Mouse (Mus musculus) T-cell, adult 2 months (primary cell): Measurements from ENCODE around the gene Casp9.
"Not testable (repeated sequence)": the region's sequence is repeated elsewhere in the genome, so short reads cannot be mapped to it uniquely, and the experiment has no call there.

Experiments
- DNase-seq: peaks from one replicate; pipeline ENCODE4 v3.0.0; 2022; ENCODE audit warnings: low spot score

Casp9 gene

GRCm38 (mm10) chr4:141793282-141794151, at the start of gene Casp9:
Casp9 (plus strand) TSS chr4:141793612.
- DNase-seq = peak; percentile 94

GRCm38 (mm10) chr4:141746578-141747346, 46.6 kb upstream of the Casp9 start, which contains the start of gene Agmat:
Agmat (plus strand) TSS chr4:141746672.
- no peak for DNase-seq

GRCm38 (mm10) chr4:141749557-141749956, 43.9 kb upstream of the Casp9 start:
- DNase-seq = no peak

- no peak for DNase-seq
Measured at GRCm38 (mm10) chr4:141750826-141751225, 42.6 kb upstream of the Casp9 start.

GRCm38 (mm10) chr4:141751419-141752075, 41.9 kb upstream of the Casp9 start:
- DNase-seq = no peak

GRCm38 (mm10) chr4:141752076-141752421, 41.4 kb upstream of the Casp9 start:
- DNase-seq = no peak

- DNase-seq = no peak
Measured at GRCm38 (mm10) chr4:141755375-141755930, 38.0 kb upstream of the Casp9 start.

GRCm38 (mm10) chr4:141757124-141757523, 36.3 kb upstream of the Casp9 start:
- no peak for DNase-seq

GRCm38 (mm10) chr4:141758874-141759542, 34.4 kb upstream of the Casp9 start:
- no peak for DNase-seq

GRCm38 (mm10) chr4:141760942-141761341, 32.5 kb upstream of the Casp9 start:
- DNase-seq = no peak

- DNase-seq = no peak
Measured at GRCm38 (mm10) chr4:141762102-141762598, 31.3 kb upstream of the Casp9 start.

GRCm38 (mm10) chr4:141763476-141763875, 29.9 kb upstream of the Casp9 start:
- no peak for DNase-seq

GRCm38 (mm10) chr4:141765008-141765407, 28.4 kb upstream of the Casp9 start:
- no peak for DNase-seq

GRCm38 (mm10) chr4:141766316-141766667, 27.1 kb upstream of the Casp9 start:
- no peak for DNase-seq

GRCm38 (mm10) chr4:141766668-141767352, 26.6 kb upstream of the Casp9 start:
- DNase-seq = no peak

GRCm38 (mm10) chr4:141767353-141768036, 25.9 kb upstream of the Casp9 start:
- no peak for DNase-seq

- no peak for DNase-seq
Measured at GRCm38 (mm10) chr4:141769501-141770160, 23.8 kb upstream of the Casp9 start.

- no peak for DNase-seq
Measured at GRCm38 (mm10) chr4:141771823-141772222, 21.6 kb upstream of the Casp9 start.

- not testable (repeated sequence) for DNase-seq
Measured at GRCm38 (mm10) chr4:141773019-141773418, 20.4 kb upstream of the Casp9 start.

GRCm38 (mm10) chr4:141779828-141780227, 13.6 kb upstream of the Casp9 start:
- DNase-seq = no peak
